Comparison of ENCODE assay signal across 8 mouse cellular contexts in genomic region chr15:98990669-98991539, GRCm38 (mm10). TPM values are rescaled to one million over a fixed set of nuclear protein-coding genes. Genes with fewer than 3 reads are reported as not detected.
A peak's percentile ranks its signal among the peaks of the same experiment; 100 is the strongest.
DNase-seq lines count a peak whose midpoint lies in the region; ATAC-seq and TF ChIP-seq lines count a peak whose summit lies in the region.

No protein-coding gene starts in this region.

- no peaks in the 10 kb centered on the region for H3K9me3 ChIP-seq in heart, embryonic 15.5 days (replicated peaks)

- H3ac ChIP-seq in myocyte (ENCODE audit: control insufficient read depth, insufficient read length), result no peak overlapping the region

- 30% methylated on average over 15 of the region's 15 CpGs for WGBS in heart, embryonic 15.5 days

- H3K36me3 ChIP-seq in heart, embryonic 15.5 days, result no peaks in the 10 kb centered on the region
- no peaks in the 10 kb centered on the region for H3K36me3 ChIP-seq in myocyte (ENCODE audit: control insufficient read depth, insufficient read depth)

- no peak for ATAC-seq in heart, embryonic 15.5 days (replicated peaks; ENCODE audit: insufficient number of reproducible peaks, insufficient read depth, low FRiP score, low read depth)
- ATAC-seq in monocyte, adult 5-6 weeks (replicated peaks; ENCODE audit: insufficient number of reproducible peaks, low FRiP score, low TSS enrichment, poor library complexity, severe bottlenecking), result no peak

- H3K79me2 ChIP-seq in myocyte (ENCODE audit: control insufficient read depth, insufficient read depth), result no peaks in the 10 kb centered on the region

- no peaks in the 10 kb centered on the region for H3K27me3 ChIP-seq in heart, embryonic 15.5 days
- no peaks in the 10 kb centered on the region for H3K27me3 ChIP-seq in myocyte (ENCODE audit: control insufficient read depth, insufficient read depth, insufficient read length)

- no peak for TF ChIP-seq POLR2A in myocyte (IDR thresholded peaks at IDR 0.05; ENCODE audit: insufficient read length, low read depth)

- intact Hi-C loops in heart, postnatal 10 days (cut with DNase I), result no loop called here

- peak overlapping the region; percentile 19 for H3K4me2 ChIP-seq in heart, embryonic 15.5 days
- H3K4me2 ChIP-seq in myocyte (ENCODE audit: low read depth), result peak overlapping the region; percentile 99

- H3K9ac ChIP-seq in heart, embryonic 15.5 days, result peak overlapping the region; percentile 9

- DNase-seq in heart, adult 11 months, result peak; percentile 93
- DNase-seq in heart, postnatal 10 days, result no peak
- DNase-seq in R1 (ENCODE audit: low read depth, low spot score), result peak; percentile 92
- no peak for DNase-seq in ovary, postnatal 36 days (ENCODE audit: low spot score)
- no peak for DNase-seq in lung, postnatal 14 days

- H3K27ac ChIP-seq in heart, embryonic 15.5 days, result peak overlapping the region; percentile 97; the same call in 1 of the 2 replicates

- peaks cover 61% of the 10 kb centered on the region for H3K4me1 ChIP-seq in heart, embryonic 15.5 days (replicated peaks)

- no peak overlapping the region for H3K4me3 ChIP-seq in heart, embryonic 15.5 days
- no peak overlapping the region for H3K4me3 ChIP-seq in myocyte

TF ChIP-seq in myocyte, 11 proteins besides CTCF, POLR2A, EP300 and RAD21:
- TF ChIP-seq TCF12 (IDR thresholded peaks at IDR 0.05; ENCODE audit: insufficient read depth, poor library complexity, severe bottlenecking), result no peak
- no peak for TF ChIP-seq POLR2AphosphoS2 (IDR thresholded peaks at IDR 0.05; ENCODE audit: insufficient read length, low read depth)
- no peak for TF ChIP-seq REST (IDR thresholded peaks at IDR 0.05; ENCODE audit: insufficient read depth, insufficient read length)
- no peak for TF ChIP-seq E2F4 (IDR thresholded peaks at IDR 0.05; ENCODE audit: insufficient read depth)

RNA-seq across cellular contexts. Expression of gene Tuba1a, which starts 37.4 kb away (rescaled TPM):
- total RNA-seq in heart, postnatal 10 days (2021), result 100 to 1,000 TPM; 263 to 273 TPM
- 719 and 906 TPM in 2 replicates for polyA plus RNA-seq in heart, embryonic 15.5 days (2015; fragmentation: Nextera tagmentation; extraction: Ambion mirVana)
- 3,074 TPM for polyA plus RNA-seq in myocyte (2012; fragmentation: generic; extraction: Trizol)
- total RNA-seq in monocyte, adult 5-6 weeks (2017), result 79.8 to 96.7 TPM (median 88.2 TPM) in 3 replicates

RNA-seq across cellular contexts. Expression of gene Gm49450, which starts 37.6 kb away (rescaled TPM):
- total RNA-seq in heart, postnatal 10 days (2021), result not detected
- polyA plus RNA-seq in heart, embryonic 15.5 days (2015; fragmentation: Nextera tagmentation; extraction: Ambion mirVana), result not detected in 2 replicates
- 0.84 TPM for polyA plus RNA-seq in myocyte (2012; fragmentation: generic; extraction: Trizol)
- 12.2 to 56.4 TPM in 2 of 3 replicates, not detected in the other for total RNA-seq in monocyte, adult 5-6 weeks (2017)

RNA-seq across cellular contexts. Expression of gene Tuba1c, which starts 38.8 kb away (rescaled TPM):
- total RNA-seq in heart, postnatal 10 days (2021), result 10 to 100 TPM; 80.7 to 99.8 TPM
- 117 and 139 TPM in 2 replicates for polyA plus RNA-seq in heart, embryonic 15.5 days (2015; fragmentation: Nextera tagmentation; extraction: Ambion mirVana)
- 462 TPM for polyA plus RNA-seq in myocyte (2012; fragmentation: generic; extraction: Trizol)
- total RNA-seq in monocyte, adult 5-6 weeks (2017), result 104 to 150 TPM (median 116 TPM) in 3 replicates

RNA-seq across cellular contexts. Expression of gene Tuba1b, which starts 56.5 kb away (rescaled TPM):
- 100 to 1,000 TPM; 373 to 402 TPM for total RNA-seq in heart, postnatal 10 days (2021)
- 1,310 and 1,493 TPM in 2 replicates for polyA plus RNA-seq in heart, embryonic 15.5 days (2015; fragmentation: Nextera tagmentation; extraction: Ambion mirVana)
- polyA plus RNA-seq in myocyte (2012; fragmentation: generic; extraction: Trizol), result 2,204 TPM
- total RNA-seq in monocyte, adult 5-6 weeks (2017), result 86.5 to 154 TPM (median 137 TPM) in 3 replicates

Comparison
In these comparisons a context has a peak if more than half of its experiments do, and no peak if none do; other contexts are left out.
1. DNase-seq: peak in heart, adult 11 months (single experiment) and R1 (single experiment); none in heart, postnatal 10 days (0 of 2), ovary, postnatal 36 days (single experiment) and lung, postnatal 14 days (single experiment).